Mouse (Mus musculus): ENCODE data around the gene Psmd3. TPM values are rescaled to one million over a fixed set of nuclear protein-coding genes. Genes with fewer than 3 reads are reported as not detected.
"Not testable (repeated sequence)": the region's sequence is repeated elsewhere in the genome, so short reads cannot be mapped to it uniquely, and the experiment has no call there.

Gene Psmd3
- polyA plus RNA-seq, 2 experiments from 2014 or later = 14.2 to 25.7 TPM

DNA sequence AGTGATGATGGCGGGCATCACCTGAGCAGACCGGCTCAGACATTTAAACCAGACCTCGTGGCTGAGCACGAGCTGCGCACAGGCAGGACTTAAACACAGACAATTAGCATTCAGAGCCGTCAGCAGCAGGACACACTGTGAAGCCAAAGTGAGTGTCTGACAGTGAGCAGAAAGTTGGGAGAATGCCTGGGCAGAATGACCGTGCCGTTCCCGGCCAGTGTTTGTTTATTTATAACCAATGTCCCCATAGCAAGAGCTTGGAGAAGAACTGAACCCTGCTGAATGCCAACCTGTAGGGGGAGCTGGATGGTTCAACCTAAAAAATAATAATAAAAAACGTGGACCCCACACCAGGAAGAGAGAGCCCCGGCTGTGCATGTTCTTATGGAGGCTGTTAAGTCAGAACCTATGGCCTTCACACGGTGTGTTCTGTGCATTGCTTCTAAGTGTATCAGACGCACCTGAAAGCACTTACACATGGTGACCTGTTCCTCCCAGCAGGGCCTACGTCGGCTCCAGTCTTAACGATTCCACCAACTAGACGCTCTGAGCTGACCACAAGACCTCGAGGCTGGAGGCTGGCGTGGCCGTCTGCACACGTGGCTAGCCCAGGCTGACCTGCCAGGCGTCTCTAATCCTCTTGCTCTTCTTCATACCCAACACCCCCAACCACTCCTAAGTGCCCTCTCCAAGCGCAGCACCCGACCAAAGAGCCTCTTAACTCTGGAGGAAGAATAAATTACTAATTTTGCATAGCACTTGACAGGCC is 39.3 kb downstream of the Psmd3 start:
- no peak for ATAC-seq

DNA sequence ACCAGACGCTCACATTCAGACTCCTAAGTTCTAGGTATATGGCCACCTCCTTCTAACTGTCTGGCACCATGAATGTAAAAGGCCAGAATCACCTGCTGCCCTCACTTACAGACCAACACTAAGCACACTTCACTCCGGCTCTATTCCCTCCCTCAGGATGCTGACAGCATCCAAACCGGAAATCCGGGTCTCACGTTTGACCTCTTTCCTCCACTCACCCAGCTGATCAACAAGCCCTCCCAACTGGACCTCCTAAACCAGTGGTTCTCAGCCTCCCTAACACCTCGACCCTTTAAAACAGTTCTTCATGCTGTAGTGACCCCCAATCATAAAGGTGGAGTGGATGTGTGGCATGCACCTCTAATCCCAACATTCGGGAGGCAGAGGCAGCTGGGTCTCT is 40.7 kb downstream of the Psmd3 start:
- no peak for ATAC-seq

DNA sequence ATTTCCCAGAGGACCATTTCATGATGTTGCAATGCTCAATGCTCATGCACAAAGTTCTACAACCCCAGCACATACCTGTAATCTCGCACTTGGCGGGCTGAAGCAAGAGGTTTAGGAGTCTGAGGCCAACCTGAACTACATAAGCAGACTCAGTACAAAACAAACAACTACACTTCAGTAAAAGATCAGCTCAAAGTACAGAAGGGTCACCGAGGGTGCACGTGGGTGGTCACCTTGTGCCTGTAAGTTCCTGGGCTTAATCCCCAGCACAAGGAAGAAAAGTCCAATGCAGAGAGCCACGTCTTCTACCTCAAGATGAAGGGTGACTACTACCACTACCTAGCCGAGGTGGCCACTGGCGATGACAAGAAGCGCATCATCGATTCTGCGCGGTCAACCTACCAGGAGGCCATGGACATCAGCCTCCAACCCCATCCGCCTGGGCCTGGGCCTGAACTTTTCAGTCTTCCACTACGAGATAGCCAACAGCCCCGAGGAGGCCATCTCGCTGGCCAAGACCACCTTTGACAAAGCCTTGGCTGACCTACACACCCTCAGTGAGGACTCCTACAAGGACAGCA is 43.7 kb downstream of the Psmd3 start:
- no peak for ATAC-seq

DNA sequence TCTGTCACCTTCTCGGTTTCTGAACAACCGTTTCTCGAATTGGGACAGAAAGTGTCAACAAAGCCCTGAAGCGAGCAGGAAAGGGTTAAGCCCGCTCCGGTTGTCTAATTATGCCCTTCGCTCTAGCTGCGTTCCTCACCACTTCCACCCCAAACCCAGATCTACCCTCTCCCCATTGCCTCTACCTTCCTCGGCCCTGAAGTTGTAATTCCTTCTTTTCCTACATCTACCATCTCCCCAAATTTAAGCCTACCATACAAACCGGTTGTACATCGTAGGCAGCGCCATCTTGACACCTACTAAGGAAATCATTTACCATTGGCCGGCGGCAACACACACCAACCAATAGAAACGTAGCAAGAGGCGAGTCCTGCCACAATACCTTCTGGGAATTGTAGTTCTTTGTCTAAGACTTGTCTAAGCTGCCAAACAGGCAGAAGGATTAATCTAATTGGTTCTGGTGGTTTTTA is 46.8 kb downstream of the Psmd3 start, which contains the start of gene Med24:
Gene Med24 (minus strand): TSS at position 317 of the 470 bp plus-strand sequence.
- ATAC-seq = peak; percentile 99

DNA sequence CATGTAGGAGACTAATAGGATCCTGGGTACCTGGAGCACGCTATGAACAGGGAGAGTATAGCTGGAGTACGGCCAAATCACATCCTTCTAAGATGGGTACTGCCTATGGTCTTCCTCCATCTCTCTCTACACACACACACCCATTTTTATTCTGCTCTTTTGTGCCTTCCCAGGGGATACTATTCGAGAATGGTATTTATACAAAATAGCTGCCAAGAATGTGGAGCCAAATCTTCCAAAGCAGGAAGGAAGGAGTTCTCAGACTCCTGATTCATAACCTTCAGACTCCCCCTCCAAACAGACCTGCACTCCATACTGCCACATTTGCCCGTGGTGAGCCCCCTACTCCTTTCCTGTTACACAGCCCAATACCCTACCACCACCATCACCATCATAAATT is 48.4 kb downstream of the Psmd3 start:
- ATAC-seq = no peak

DNA sequence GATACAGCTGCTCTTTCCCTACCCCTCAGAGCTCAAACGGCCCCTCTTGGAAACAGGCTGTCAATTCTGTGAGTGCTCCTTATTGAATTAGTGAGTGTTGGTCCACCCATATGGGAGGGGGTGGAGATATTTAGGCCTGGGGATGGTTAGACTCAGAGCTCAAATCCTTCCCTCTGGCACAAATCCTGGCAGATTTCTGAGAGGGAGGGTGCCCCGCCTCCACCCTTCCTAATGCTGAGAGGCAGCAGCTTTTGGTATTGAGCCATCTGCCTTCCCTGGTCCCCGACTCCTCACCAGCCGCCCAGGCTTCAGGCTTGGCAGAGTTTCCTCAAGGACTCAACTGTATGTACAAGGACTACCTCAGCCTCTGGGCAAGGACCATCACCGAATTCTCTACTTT is 48.8 kb downstream of the Psmd3 start:
- ATAC-seq = no peak

DNA sequence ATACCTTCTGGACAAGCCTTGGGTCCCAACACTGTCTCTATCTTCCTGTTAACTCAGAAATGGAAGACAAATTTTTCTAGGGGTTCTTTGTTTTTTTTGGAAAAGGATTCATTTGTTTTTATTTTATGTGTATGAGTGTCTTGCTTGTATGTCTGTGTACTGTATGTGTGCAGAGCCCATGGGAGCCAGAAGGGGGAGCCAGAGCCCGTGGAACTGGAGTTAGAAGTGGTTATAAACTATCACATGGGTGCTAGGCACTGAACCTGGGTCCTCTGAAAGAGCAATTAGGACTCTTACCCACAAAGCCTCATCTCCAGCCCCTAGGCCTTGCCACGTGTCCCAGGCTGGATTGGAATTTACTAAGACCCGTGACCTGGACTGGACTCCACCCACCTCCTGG is 51.7 kb downstream of the Psmd3 start:
- ATAC-seq = no peak

DNA sequence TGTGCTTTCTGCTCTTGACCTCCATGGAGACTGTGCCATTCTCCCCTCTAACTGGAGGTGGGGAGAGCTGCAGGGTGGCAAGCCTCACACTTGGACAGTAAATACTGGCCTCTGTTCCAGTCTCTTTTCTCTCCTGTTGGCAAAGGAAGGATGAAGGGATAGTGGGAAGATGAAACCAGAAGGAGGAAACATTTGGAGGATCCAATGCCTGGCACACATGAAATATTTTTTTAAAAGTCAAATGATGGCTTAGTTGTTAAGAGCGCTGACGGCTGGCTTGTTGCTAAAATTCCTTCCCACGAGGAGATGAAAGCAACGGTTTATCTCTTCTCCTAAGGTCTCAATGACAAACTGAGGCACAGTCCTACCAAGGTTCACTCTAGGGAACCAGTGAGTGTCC is 52.8 kb downstream of the Psmd3 start:
- ATAC-seq = no peak

DNA sequence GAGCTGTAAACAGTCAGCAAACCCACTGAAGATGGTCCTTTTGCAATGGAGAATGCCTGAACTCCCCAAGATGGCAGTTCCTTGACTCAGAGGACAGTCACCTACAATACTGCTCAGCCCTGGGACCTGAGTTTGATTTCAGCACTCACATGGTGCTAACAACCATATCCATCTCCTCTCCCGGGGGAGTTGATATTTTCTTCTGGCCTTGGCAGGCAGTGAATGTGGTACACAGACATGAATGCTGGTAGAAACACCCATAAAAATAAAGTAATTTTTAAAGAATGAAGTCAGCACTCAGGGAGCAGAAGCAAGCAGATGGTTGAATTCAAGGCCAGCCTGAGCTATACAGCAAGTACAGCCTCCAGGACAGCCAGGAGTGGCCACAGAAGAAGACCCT is 53.8 kb downstream of the Psmd3 start:
- ATAC-seq = no peak

DNA sequence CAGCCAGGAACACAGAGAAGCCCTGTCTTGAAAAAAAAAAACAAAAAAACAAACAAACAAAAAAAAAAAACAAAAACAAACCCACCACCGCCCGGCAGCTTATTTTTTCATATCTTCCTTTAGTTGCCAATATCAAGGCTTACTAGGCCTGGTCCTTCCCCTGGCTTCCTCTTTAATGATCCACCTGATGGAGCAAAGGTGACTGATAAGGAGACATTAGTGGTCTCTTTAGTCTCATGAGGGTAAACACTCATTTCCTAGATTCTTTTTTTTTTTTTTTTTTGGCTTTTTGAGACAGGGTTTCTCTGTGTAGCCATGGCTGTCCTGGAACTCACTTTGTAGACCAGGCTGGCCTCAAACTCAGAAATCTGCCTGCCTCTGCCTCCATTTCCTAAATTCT is 54.9 kb downstream of the Psmd3 start:
- not testable (repeated sequence) for ATAC-seq

DNA sequence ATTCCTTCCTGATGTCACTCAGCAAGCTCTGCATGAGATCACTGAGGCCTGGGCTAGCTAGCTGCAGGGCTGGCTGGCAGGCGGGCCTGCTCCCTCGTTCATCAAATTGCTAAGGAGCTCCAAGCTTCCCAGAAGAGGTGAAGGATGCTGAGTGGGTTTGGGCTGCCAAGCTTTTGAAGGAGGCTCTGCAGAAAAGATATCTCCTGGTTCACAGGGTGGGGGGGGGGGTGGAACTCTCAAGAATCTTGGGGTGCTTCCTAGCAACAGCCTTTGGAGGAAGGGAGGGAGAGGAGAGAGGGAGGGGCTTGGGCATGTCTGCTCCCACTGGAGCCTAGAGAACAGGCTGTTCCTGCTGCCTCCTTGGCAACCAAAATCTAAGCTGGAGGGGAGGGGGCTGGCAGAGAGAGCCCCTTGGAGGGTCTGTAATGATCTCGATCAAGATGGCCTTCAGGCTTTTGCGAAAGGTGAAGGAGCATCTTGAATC is 56.1 kb downstream of the Psmd3 start:
- ATAC-seq = no peak

DNA sequence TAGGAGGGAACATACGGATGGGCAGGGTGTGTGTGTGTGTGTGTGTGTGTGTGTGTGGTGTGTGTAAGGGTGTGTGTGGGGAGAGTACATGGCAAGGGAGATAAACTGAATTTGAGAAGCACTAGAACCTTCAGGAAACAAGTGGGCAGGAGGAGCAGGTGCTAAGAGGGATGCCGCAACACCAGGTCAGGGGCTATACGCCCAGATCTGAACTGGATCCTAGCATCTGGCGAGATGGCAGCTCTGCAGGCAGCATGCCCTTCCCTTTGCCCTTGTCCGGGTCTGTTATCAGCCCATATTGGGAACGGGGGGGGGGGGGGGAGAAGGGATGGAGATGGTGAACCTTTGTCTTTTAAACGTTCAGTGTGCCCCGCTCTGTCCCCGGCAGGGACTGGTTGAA is 56.6 kb downstream of the Psmd3 start:
- ATAC-seq = no peak

DNA sequence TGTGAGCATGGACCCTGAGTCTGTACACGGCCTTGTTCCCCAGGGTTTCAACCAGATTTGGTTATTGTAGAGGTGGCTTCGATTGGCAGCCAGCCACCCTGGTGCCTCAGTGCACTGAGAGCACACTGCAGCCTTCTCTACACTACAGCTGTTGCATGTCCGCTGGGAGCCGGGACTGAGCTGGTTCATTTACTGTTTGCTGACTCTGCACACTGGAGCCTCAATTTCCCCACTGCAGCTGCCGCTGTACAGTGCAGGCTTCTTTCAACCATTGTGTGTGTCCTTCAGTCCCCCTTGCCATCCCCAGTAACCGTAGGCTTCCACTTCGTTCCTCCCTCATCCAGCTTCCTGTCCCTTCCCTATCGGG is 57.7 kb downstream of the Psmd3 start:
- ATAC-seq = no peak

DNA sequence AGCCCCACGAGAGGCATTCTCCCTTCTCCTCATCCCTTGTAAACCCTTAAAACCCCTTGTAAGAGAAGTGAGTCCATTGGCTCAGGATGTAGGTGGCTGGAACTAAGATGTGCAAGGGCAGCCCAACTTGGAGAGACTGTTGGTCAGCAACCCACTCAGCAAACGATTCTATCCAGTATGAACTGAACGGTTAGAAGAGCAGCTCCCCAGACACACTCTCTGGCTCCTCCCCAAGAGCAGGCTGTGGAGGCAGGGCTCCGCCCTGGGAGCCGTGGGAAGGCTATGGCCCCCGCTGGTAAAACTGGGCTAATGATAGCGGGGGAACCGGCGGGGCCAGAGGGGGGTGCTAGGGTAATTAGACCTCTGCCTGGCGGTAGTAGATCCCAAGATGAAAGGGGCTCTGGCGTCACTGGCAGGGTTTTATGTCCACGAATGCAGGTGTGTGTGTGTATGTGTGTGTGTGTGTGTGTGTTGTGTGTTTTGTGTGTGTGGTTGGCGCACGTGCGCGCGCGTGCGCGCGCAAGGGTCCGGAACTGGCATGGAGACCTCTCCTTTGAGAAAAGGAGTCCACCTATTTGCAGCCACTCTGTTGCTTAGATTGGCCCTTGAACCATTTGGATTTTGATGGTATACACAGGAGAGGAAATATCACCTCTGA is 58.2 kb downstream of the Psmd3 start, which contains the start of gene Thra:
Gene Thra (plus strand): TSS at position 246 of the 658 bp plus-strand sequence.
- ATAC-seq = peak; percentile 24

DNA sequence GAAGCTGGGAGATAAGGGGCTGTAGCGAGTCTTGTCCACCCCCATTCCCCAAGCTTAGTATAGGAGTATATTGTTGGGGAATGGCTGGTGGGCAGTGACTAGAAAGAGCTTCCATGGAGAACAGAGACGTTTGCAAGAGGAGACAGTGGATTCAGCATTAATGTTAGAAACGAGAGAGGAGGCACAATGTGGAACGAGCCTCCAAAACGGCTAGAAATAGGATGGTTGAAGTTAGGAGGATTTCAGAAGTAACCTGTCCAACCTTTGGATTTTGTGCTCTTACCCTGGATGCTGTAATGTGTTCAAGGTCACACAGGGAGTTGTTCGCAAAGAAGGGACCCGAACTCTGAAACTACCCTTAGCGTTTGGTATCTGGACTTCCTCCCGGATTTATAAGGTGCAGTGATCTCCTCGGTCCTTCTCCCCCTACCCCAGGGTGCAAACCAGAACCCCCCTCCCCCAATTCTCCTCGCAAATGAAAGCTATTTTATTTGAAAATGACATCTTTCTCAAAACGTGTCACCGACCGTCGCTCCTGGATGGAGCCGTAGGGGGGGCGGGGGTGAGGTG is 58.8 kb downstream of the Psmd3 start:
- ATAC-seq = no peak

DNA sequence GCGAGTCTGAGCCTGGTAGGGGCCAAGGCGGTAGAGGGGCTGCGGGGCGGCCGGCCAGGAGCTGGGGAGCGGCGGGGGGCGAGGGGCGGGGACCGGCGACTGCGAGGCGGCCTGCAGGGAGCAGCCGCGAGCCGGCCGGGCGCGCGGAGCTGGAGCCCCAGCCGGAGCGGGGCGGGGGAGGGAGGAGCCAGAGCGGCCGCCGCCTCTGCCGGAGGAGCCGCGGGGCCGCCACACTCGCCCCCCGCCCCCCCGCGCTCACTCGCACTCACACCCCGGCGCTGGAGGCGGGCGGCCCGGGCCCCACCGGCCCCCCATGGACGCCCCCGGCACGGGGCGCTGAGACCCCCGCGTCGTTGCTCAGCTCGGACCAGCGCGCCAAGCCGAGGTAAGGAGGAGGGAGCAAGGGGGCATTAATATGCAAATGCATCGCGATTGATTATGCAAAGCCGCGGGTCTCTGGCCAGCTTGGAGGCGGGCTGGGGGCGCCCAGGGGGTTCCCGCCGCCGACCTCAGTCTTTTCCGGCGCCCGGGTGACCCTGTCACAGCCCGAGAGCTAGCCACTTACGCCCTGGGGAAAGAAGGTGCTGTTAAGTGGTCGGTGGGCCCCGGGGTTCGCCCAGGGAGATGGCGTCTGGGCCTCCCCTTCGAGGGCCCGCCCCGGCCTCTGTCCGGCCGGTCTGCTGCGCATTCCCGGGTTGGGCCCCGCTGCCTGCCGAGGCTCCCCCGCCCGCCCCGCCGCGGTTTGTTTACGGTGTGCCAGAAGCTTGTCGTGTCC is 59.5 kb downstream of the Psmd3 start:
- ATAC-seq = peak; percentile 77

DNA sequence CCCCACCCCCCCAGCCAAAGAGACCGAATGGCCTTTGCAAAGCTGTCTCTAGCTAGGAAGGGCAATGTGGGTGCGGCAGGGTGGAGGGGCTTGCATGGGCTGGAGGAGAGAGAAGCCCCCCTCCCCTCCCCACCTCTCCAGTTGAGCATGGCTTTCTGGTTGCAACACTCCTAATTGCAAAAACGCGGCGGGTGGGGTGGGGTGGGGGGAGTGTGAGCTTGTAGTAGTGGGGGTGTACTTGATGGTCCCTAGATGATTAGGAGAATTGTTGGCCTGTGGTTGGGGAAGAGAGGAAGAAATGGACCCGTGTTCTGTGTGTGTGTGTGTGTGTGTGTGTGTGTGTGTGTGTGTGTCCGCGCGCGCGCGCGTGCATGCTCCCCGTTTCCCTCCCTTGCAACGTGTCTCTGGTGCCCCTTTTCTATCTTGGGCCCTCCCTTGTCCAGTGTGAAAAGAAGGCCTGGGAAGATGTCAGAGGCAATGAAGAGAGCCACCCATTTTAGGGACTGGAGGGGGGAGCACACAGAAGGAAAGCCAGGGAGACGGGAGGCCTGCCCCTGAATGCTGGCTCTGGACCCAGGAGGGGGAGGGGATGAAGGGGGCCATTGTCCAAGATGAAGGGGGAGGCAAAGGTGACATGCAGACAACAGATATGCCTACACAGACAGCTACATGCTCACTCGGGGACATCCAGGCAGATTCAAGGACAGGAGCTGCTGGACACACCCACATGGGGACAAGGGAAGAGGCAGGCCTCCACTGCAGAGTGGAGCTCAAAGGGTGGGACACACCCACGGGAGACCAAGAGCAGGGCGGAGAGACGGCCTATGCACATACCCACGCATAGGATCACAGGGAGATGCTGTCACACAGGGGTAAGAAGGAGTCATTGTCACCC is 60.3 kb downstream of the Psmd3 start:
- no peak for ATAC-seq

DNA sequence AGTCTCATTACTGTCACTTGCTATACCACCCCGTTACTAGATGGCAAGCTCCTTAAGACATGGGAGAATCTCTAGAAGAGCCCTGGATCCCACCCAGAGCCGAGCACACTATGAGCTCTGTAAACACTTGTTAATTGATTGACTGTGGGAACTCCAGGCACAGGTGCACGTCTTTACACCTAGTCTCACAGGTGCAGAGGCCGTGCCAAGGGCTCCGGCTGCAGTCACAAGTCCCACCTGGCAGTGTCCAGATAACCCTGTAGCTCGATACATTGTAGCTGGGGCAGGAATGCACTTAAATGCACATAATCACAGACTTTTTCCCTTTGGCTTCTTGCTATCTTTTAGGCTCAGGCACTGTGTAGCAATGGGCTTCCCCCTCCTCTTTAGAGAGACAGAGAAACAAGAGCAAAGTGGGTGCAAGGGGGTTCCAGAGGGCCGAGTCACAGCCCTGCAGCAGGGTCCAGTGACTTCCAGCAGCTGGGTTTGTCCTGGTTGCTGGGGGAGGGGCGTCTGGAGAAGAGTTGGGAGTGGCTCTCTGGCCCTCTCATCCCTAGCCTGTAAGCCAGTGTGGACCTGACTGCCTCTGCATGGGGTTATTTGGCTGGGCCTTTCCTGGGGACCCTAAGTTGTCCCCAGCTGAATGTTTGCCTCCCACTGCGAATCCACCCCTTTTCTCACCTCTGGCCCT is 61.4 kb downstream of the Psmd3 start:
- no peak for ATAC-seq

DNA sequence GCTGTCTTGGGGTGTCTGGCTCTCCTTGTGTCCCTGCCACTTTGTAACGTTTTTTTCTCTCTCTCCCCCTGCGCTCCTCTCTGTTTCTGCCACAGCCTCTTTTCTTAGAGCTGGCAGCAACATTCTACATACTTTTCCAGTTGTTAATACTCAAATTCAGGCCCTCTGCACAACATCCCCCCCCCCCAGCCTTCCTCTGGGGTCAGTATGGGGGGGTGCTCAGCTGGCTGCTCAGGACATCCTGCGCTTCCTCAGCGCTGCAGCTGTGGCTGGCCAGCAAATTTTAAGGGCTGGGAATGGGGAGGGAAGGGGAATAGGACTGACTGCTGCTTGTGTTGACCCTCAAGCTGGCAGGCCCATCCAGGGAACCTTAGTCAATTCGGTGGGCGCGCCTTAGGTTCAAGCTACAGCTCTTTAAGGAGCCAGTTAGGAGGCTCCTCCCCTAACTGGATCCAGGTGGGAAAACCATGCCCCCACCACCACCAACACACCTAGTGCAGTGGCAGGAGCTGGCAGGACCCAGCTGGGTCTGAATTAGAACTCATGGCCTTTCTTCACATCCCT is 62.2 kb downstream of the Psmd3 start:
- ATAC-seq = no peak
